Mouse (Mus musculus): ENCODE results near the gene Asb7.

The Asb7 gene

GRCm38 (mm10) chr7:66689294-66689619, at the start of gene Asb7:
TSS of gene Asb7 (minus strand) at chr7:66689596.
- no peak for DNase-seq (ENCODE audit: low spot score)

DNA sequence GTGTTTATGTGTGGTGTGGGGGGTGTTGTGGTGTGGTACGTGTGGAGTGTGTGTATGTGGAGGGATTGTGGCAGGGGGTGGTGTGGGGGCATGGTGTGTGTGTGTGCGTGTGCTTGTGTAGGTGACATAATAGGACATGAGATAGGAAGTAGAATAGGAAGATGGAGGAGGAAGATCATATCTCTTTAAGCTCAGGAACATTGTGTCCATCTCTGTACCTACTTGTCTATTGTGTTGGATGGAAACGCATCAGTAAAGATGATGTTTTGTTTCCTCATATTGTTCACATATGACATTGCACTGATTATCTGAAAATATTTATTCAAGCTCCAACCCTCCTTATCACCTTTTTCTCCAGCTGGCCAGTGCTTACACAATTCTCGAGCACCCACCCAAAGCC, 48.0 kb upstream of the Asb7 start:
- no peak for DNase-seq (ENCODE audit: low spot score)

GRCm38 (mm10) chr7:66734993-66735392, 45.6 kb upstream of the Asb7 start:
- DNase-seq (ENCODE audit: low spot score): no peak

DNA sequence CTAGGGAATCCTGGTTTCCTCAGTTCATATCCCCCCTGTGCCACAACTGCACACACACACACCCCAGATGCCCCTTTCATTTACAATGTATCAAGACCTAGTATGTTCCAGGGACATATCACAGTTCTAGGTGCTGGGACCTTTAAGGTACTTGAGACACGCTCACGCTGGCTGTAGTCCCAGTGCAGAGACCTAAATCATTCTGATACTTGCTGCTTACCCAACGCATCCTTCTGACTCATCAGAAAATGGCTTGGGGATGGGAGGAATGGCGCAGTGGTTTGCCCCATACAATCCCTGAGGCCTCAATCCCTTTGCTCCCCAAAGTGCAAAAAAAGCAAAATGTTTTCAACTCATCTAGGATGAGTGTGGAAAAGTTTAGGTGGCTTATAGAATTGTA, 45.1 kb upstream of the Asb7 start:
- no peak for DNase-seq (ENCODE audit: low spot score)

GRCm38 (mm10) chr7:66733882-66734281, 44.5 kb upstream of the Asb7 start:
- no peak for DNase-seq (ENCODE audit: low spot score)

DNA sequence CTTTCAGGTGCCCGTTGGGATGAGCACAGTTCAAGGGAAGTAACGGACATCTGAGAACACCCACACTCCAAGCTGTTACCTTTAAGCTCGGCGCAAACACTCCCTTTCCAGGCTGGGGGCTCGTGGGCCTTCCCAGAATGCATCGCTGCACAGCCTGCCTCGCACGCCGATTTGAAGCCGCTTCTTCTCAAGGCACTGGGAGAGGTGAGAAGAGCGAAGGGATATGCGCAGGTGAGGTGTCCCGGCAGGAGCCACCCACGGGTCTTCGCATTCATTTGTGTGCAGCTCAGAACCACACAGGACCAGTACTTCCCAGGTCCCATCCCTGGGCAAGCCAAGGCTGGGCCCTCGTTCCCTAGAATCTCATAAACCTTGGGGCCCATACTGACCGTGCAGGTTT, 44.0 kb upstream of the Asb7 start:
- DNase-seq (ENCODE audit: low spot score): no peak

GRCm38 (mm10) chr7:66729232-66729631, 39.8 kb upstream of the Asb7 start:
- DNase-seq (ENCODE audit: low spot score): no peak

DNA sequence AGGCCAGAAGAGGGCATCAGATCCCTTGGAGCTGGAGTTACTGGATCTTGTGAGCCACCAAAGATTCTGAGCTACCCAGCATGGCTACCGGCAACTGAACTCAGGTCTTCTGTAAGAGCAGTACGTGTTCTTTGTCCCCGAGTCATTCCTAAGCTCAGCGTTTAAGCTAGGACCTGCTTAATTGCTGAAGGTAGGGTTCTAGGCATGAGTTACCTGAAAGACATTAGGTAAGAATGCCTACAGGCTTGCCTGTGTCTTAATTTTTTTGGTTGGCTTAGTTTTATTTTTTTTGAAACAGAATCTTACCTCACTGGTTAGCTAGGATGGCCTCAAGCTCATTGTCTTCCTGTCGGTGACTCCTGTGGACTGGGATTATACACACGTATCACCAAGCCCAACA, 38.7 kb upstream of the Asb7 start:
- DNase-seq (ENCODE audit: low spot score): no peak

DNA sequence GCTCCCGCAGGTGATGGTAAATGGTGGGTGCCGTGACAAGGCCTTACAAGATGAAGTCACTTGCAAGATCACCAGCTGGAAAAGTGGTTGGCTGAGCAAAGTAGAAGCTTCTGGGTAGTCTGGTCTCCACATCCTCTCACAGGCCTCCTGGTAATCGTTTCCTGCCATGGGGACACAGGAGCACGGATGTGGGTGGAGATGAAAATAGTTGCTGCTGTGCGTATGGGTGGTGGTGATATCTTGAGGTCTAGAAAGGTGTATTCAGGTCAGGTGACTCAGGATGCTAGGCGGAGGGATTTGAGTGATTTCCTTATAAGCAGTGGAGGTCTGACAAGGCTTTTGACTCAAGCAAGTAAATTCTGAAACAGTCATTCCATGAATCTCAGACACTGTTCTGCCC, 35.6 kb upstream of the Asb7 start:
- DNase-seq (ENCODE audit: low spot score): no peak

DNA sequence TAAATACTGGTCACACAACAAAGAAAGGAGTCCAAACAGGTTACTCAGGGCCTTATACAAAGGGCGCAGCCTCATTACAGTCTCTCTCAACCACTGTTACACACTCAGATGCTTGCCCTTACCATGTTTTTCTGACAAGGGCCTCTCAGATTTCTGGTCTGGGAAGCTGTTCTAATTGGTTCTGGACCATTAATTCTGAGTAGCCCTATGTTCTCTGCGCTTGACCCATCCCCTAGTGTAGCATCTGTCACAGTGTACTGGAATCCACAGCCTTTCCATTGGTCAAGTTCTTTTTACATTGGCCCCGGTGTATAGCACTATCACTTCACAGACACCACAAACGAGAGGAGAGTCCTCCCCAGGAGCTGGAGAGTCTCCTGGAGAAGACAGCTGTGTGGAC, 35.1 kb upstream of the Asb7 start:
- no peak for DNase-seq (ENCODE audit: low spot score)

DNA sequence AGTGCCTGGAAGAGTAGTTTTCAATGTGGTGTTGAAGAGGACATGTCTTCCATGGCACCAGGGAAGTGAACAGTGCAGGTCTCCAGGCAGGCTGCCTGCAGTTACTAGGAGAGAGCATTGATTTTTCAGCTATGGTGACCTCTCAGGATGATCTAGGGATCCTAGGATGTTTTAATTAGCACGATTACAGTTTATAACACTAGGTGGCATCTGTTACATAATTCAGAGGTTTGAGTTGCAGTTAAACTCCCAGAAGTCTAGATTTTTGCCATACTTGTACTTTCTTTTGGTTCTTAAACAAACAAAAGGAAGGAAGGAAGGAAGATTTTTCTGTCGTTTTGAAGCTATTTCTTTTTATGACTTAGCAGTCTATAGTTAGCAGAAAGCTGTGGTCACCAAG, 21.8 kb upstream of the Asb7 start:
- DNase-seq (ENCODE audit: low spot score): peak; percentile 10

DNA sequence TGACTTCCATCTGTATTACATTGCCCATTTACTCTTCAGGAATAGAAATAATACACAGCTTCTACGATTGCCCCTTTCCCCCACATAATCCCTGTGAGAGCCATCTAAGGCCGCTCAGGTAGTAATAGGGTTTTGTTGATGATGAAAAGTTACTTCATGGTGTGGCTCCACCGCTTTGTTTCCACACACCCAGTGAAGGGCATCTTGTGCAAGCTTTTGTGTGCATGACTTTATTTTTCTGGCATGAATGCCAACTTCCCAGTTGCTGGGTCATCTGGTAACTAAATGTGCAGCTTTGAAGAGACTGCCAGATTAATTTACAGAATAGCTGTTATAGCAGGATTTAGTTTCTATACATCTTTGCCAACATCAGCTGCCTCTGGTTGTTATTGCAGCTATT, 15.2 kb upstream of the Asb7 start:
- no peak for DNase-seq (ENCODE audit: low spot score)

- DNase-seq (ENCODE audit: low spot score): no peak
Measured at GRCm38 (mm10) chr7:66702721-66703120, 13.3 kb upstream of the Asb7 start.

DNA sequence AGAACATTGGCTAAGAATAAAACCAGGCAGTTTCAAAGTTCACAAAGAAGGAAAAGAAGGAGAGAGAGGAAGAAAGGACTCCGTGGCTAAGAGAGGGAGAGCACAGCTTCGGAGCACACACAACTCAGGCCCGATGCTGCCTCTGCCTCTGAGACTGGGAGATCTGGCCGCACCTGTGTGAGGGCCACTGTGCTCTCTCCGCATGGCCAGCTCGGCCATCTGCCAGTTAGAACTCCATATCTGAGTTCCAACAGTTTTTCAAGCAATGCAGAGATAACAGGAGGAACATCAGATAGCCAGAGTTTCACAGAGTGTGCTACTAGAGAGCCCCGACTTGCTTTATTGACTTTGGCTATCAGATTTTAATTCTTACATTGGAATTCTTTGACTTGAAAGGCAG, 5.1 kb upstream of the Asb7 start:
- no peak for DNase-seq (ENCODE audit: low spot score)

DNA sequence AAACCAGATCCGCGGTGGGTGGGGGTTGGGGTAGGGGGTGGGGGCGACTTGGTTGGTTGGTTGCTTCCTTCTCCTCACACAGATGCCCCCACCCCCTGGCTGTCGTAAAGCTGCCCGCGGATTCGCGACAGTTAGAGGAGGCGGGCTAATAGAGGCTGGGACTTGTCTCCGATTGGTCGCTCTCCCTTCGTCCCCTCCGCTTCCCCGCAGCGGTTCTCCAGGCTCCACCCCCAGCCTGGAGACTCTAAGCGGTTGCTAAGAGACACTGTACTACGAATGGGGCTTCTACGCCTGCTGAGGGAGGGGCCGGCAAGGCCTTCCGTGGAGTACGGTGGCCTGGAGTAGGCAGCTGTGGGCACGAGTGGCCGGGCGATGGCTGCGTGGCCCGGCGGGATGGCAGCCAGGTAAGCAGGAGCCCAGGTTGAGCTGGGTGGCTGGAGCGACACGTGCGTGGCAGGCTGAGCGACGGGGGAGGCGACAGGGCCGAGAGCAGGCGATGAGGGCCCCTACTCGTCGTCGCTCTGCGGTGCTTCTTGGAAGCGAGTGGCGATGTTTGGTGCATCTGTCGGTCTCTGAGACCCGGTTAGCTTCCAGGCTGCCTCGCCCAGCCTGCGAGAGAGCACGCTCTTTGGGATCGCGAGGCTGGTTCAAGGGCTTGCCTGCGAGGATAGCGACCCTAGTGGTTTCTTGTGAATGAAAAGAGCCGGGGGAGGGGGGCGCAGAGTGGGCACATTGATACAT, 394 bp upstream of the Asb7 start, which contains the start of gene Lins1:
Gene Lins1, plus strand, starts transcription at position 270 of the 741 bp plus-strand sequence.
- peak; percentile 96 for DNase-seq (ENCODE audit: low spot score)

DNA sequence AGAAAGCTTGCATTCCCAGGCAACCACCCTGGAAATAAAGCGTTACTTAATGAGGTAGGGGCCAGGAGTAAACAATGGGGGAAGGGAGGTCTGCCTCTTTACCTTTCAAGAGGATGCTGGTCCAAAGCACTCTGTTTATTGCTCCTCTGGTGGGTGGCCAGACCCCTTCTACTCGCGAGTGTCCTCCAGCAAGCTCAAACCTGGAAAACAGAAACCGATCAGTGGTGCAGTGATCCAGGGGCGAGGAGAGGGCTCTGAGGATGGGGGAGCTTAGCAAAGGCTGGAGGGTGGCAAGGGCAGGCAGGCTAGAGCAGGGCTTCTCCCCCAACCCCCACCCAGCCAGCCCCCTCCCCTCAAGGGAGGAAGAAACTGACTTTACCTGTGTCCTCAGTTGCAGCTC, 675 bp downstream of the Asb7 start:
- peak; percentile 13 for DNase-seq (ENCODE audit: low spot score)

DNA sequence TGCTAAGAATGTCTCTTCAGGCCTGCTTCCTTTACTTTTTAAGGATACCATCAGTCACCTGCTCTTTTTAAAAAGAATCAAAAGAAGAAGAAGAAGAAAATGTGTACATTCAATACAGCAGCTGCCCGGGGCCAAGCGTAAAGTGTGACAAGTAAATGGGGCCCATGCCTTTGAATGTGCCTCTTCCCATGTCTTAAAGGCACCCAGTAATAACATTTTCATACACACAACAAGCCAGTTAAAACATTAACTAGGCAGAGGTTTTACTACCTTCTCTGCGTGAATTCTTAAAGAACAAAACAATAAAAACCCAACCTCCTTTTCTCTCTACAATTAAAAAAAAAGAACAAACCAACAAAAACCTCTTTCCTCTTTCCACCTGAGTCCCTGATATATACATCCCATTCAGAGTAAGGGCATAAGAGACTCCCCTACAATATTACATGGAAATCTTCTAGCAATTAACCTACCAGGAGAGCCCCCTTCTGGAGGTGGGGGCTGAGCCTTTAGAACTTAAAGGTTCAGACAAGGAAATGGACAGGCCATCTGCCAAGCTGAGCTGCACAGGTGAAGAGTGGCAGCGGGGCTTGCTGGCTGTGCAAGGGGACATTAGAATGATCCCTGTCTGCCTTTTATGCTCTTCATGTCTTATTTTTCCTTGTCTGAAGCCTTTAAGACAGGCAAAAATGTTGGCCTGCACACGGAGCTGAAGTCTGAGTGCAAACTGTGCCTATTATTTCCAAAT, 7.1 kb downstream of the Asb7 start:
- no peak for DNase-seq (ENCODE audit: low spot score)

GRCm38 (mm10) chr7:66675800-66676199, 13.6 kb downstream of the Asb7 start:
- no peak for DNase-seq (ENCODE audit: low spot score)

DNA sequence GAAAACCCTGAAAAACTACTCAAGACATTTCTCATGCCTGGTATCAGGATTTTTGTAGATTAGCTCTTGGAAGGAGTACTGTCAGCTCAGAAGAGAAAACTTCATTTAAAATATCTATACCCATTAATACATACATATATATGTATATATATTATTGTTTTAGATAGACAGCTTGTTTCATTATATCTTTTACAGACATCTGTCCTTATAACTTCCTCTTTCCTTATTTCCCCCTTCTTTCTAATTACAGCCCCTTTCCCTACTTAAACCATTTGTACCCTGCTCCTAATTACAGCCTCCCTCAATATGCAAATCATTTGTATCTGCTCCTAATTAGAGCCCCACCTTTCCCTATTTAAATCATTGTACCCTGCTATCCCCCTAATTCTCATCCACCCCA, 22.3 kb downstream of the Asb7 start:
- no peak for DNase-seq (ENCODE audit: low spot score)

DNA sequence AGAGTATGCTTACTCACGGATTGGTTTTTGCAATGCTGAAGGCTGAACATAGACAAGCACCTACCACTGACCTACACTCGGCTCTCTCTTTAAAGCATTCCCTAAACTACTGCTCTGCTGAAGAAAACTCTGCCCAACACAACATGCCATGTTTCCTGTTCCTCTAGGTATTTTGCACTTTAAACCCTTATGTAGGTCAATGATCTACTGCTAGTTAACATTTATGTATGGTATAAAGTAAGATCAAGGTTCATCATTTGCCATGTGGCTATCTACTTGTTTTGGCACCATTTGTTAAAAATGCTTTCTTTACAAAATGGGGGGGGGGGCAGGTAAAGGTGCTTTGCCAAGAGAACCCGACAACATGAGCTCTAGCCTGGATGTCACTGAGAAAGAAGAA, 25.8 kb downstream of the Asb7 start:
- no peak for DNase-seq (ENCODE audit: low spot score)

GRCm38 (mm10) chr7:66661572-66661971, 27.8 kb downstream of the Asb7 start:
- peak; percentile 98 for DNase-seq (ENCODE audit: low spot score)

DNA sequence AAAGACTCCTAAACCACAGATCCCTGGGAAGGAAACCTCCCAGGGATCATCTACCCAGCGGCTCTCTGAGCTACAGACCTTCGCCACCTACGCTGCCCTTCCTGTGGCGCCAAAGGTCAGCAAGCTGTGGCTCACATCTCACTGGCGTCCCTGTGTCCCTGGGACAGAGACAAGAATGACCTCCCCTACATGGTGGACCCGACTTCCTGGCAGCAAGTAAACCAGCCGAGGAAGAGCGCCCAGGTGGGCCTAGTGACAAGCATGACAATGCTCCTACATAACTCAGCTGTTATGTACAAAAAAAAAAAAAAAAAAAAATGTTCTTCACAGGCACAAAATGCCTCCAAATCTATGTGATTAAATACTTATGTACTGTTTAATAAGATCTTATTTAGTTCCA, 28.4 kb downstream of the Asb7 start:
- no peak for DNase-seq (ENCODE audit: low spot score)

GRCm38 (mm10) chr7:66660291-66660690, 29.1 kb downstream of the Asb7 start:
- DNase-seq (ENCODE audit: low spot score): peak; percentile 70

DNA sequence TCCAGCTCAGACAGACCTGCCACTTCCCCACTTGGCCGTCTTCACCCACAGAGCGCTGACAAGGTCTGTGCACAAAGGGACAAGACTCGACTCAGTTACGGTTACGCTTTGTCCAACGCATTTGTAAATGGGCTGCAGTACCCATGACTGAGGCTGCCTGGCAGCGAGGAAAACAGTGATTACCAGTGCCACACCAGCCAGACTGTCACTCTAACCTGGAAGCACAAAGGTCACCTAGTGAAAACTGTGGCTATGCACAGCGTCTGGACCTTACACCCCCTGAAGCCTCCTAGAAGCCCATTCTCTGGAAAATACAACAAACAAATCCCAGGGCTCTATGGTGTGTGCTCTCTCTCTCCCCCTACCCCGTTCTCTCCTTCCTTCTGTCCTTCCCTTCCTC, 33.9 kb downstream of the Asb7 start:
- DNase-seq (ENCODE audit: low spot score): no peak

Data from retina, embryonic 14.5 days (tissue).